Mouse (Mus musculus) hematopoietic multipotent progenitor cell, adult 10-12 weeks (in vitro differentiated cells): ENCODE measurements around the gene Kirrel3. TPM values are rescaled to one million over a fixed set of nuclear protein-coding genes. Genes with fewer than 3 reads are reported as not detected.

Experiments
- polyA plus RNA-seq: library from polyadenylated mRNA; stranded (reverse); fragments of >175 nt; gene quantifications from 2 replicates; pipeline ENCODE4 v1.2.3, GENCODE M21; 2012; ENCODE audit warnings: low replicate concordance

Kirrel3 gene
- 0.61 and 1.0 TPM in 2 replicates for polyA plus RNA-seq

GRCm38 (mm10) chr9:34485759-34486431 is at the start of gene Kirrel3:
Gene Kirrel3 (plus strand): TSS chr9:34485894.

